Mouse (Mus musculus) adrenal gland (tissue): ENCODE data around the gene Spin1.
"Not testable (repeated sequence)": the region's sequence is repeated elsewhere in the genome, so short reads cannot be mapped to it uniquely, and the experiment has no call there.

Source experiments
- intact Hi-C: fragments of 180-260 bp; cut with DNase I; formaldehyde crosslinking; loops from one replicate; pipeline ENCODE4 v1.15.1; 2025
- long read RNA-seq, 2 experiments: library from polyadenylated mRNA; unstranded; transcript quantifications; one replicate each; pipeline ENCODE4 v2.0.0; 2020; ENCODE audit warnings: borderline replicate concordance in 1 of 2; ENCODE audit not compliant: insufficient replicate concordance in 1 of 2

Spin1 gene
- long read RNA-seq, experiment 1, full-length matches to known transcripts: 10 of 31 reads
- long read RNA-seq, experiment 1, partial matches to known transcripts: 1 of 31 reads
- long read RNA-seq, experiment 1, other reads (novel, unspliced or antisense): 20 of 31 reads
- long read RNA-seq, experiment 2, full-length matches to known transcripts: 6 of 31 reads
- long read RNA-seq, experiment 2, partial matches to known transcripts: 17 of 31 reads
- long read RNA-seq, experiment 2, other reads (novel, unspliced or antisense): 8 of 31 reads

DNA sequence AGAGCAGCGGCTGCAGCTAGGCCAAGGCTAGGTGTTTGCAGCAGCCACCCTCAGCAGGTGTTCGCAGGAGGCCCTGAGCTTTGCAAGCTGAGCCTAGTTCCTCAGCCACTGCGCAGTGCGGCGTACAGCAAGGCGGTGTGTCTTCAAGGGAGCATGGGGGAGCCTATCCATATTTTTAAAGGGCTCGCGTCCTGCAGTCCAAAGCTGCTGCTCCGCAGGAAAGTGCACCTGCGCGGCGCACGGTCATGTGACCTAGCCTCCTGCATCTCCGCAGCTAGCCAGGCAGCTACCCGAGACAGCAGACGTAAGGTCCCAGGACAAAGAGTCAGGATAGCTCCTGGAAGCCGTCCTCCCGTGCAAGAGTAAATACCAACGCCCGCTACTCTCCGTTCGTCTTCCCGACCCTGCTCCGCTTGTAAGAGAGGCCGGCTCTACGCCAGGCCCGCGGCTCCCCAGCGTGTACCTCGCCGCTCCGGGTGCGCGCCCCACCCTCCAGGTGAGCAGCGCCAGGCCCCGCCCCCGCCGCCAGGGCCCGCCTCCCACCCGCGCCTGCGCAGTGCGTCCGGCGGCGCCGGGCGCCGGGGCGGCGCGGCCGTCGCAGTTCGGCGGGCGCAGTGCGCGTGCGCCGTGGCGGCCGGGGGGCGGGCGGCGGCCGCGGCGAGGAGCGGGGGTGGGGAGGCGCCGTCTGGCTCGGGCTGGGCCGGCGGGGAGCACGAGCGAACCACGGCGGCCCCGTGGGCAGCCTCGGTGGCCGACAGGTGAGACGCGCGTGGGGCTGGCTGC lies at the start of gene Spin1:
Gene Spin1, plus strand, starts transcription at position 648 of the 783 bp plus-strand sequence.
- intact Hi-C loops: loop anchor here (2.0 to 10.0 kb wide), 3 partner anchors 54 to 318 kb away; no protein-coding TSS in a partner anchor

DNA sequence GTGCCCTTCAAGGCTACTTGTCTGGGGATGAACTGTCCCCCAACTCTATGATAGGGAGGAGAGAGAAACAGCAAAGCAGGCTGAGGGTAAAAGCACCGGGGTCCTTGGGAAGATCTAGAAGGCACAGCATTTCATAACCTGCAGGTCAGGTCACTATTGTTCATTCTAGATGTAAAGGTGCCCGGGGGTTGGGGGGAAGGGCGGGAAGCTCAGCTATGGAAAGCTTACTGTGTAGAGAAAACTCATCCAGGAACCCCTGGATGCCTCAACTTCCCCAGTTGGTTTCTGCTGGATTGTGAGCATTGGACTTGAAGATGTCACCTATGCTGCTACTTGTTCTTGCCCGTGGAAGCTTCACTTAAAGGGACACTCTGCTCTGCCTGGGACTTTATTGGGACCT lies 49.7 kb upstream of the Spin1 start:
- intact Hi-C loops: no loop called here

GRCm38 (mm10) chr13:51052408-51052807 lies 48.3 kb upstream of the Spin1 start:
- intact Hi-C loops: no loop called here

DNA sequence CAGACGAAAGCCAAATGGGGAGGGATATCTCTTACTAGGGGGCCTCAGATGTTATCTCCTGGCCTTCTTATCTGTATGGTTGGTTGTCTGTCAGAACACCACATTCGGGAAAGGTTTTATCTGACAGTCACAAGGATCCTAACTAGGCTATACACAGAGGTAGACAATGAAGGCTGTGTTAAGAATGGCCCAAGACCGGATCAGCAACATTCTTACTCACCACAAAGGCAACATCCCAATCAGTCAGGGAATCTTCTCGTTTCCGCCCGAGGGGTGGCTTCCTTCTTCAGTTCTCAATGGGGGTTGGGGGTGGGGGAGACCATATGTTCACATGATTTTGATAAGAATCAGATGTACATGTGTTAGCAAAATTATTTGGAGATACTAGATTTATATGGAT lies 37.7 kb upstream of the Spin1 start:
- intact Hi-C loops: no loop called here

DNA sequence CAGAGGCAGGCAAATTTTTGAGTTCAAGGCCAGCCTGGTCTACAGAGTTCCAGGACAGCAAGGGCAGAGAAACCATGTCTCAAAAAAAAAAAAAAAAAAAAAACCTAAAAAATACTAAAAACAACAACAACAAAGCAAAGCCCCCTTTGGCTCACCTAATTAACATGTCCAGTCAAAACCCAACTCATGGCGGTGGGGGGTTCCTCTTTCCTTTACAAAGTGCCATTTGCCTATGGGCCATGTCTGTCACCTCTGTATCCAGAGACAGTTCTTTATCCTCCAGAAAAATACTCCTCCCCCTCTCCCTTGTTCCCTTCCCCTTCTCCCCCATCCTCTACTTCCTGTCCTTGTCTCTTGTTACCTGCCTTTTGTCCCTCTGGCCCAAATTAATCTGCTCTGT lies 37.0 kb upstream of the Spin1 start:
- intact Hi-C loops: no loop called here

- intact Hi-C loops: no loop called here
Observed at GRCm38 (mm10) chr13:51064429-51064828, 36.3 kb upstream of the Spin1 start.

- intact Hi-C loops: no loop called here
Observed at GRCm38 (mm10) chr13:51071063-51071680, 29.5 kb upstream of the Spin1 start.

GRCm38 (mm10) chr13:51071763-51072276 lies 28.9 kb upstream of the Spin1 start:
- intact Hi-C loops: no loop called here

DNA sequence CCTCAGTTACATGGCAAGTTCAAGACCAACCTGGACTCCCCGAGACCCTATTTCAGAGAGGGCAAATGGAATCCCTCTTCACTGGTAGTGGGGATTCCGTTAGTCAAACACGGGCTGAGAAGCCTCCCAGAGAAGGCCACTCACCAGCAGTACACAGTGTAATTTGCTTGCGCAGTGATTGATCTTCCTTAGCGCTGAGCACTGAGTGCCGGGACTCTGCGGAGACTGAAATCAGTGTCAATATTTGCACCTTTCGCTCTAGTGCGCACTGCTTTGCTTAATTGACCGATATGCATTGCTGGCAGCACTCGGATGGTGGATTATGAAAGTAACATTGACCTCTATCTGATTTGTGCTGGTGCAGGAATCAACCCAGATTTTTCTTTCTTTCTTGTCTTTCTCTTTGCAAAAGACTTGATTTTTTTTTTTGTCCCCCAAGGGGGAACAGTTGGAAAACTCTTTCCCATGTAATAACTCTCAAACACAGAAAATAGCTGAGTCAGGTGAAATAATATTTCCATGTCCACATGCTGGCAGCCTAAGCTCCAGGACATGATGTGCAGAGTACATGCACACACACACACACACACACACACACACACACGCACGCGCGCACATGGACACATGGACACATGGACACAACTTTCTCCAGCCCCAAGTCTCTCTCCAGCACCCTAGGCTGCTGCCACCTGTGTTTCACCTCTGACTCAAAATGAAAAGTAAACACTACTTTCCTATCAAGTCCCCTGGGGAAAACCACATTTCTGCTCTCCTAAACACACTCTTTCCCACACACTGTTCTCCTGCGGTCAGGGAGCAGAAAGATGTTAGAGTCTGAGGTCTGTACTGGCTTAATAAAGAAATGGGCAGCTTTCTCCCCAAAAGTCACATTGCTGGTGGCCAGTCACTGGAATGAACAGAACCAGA lies 27.5 kb upstream of the Spin1 start:
- intact Hi-C loops: no loop called here

GRCm38 (mm10) chr13:51074081-51074680 lies 26.5 kb upstream of the Spin1 start:
- intact Hi-C loops: no loop called here

GRCm38 (mm10) chr13:51076191-51076590 lies 24.5 kb upstream of the Spin1 start:
- intact Hi-C loops: not testable (repeated sequence)

DNA sequence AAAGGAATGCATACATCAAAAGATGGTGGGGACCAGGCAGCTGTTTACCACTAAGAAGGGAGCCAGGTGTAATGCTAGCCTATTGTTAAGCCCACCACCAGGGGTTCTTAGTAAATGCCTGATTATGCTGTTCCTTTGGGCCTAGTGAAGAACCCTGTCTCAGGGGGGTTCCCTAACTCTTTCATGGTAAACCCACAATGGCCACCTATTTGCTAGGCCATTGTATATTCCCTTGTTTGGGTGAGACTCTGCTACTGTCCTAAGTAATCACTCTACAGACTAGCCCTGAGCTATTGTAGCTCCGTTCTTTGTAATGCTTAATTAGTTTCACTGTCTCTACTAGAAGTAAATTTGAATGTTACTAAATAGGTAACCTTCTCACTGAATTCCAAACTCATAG lies 22.1 kb upstream of the Spin1 start:
- intact Hi-C loops: not testable (repeated sequence)

GRCm38 (mm10) chr13:51080801-51081200 lies 19.9 kb upstream of the Spin1 start:
- intact Hi-C loops: no loop called here

GRCm38 (mm10) chr13:51084241-51084640 lies 16.4 kb upstream of the Spin1 start:
- intact Hi-C loops: no loop called here

DNA sequence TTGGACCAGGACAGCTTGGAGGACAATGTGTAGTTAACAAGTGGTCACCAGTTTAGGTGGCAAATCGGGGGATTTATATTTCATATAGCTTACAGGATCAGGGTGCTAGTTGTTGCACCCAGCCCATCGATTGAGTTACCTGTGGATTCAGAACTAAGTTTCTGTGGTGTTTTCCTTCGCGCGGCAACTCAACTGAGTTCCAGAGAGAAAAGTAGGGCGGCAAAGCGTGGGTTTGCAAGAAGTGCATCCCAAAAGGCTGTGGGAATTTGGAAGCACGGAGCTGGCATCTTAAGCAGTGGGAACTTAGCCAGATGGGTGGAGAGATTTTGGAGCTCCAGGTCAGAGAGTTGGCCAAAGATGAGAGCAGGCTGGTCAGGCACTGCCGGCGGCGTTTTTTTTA lies 14.7 kb upstream of the Spin1 start:
- intact Hi-C loops: no loop called here

DNA sequence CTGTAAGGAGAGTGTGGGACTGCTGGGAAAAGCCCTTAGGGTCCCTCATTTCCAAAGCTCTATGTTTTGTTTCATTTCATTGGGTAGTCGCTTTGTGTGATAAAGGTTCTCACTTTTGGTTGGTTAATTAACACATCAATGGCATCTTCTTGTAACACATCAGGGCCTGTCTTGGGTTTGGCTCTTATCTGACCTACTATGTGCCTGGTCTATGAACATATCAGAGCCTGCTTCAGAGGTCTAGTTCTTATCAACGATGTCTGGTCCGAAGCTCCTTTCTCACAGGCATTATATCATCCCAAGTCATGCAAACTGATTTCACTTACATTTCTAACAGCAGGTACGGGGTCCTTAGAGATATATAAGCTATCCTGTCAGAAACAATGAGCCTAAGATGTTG lies 13.4 kb upstream of the Spin1 start:
- intact Hi-C loops: no loop called here

GRCm38 (mm10) chr13:51088207-51088606 lies 12.5 kb upstream of the Spin1 start:
- intact Hi-C loops: no loop called here

- intact Hi-C loops: no loop called here
Observed at GRCm38 (mm10) chr13:51089058-51089457, 11.6 kb upstream of the Spin1 start.

GRCm38 (mm10) chr13:51090105-51090661 lies 10.5 kb upstream of the Spin1 start:
- intact Hi-C loops: no loop called here

DNA sequence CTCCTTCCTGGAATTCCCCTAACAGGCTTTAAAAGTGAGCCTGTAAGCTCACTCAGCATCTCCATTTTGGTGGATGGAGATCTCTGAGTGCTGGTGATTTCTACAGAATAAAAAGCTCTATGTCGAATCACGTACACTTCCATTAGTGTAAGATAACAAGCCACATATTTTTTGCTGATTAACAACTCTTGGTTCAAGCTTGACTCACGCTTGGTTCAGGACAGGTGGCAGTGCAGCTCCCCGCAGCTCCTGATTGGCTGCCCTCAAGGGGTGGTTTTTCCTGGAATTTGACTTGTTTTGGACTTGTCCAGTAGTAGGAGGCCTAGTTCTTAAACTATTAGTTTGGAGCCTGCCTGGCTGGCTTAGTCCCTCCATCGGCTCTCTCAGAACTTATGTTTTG lies 7.2 kb upstream of the Spin1 start:
- intact Hi-C loops: no loop called here
